Mouse (Mus musculus) hindbrain, embryonic 13.5 days (tissue): ENCODE measurements at regions not wholly inside any gene's neighbourhood (a gene's known extent, or its start where the extent isn't known, plus 50 kb on each side); places are given as distances from the start of the nearest gene placed in this dataset.

Source experiments
- ATAC-seq: fragments of 200-750 bp; cut with Nextera tagmentation; 2 replicates; pipeline ENCODE4 v1.8.0; 2017; ENCODE audit warnings: moderate TSS enrichment; ENCODE audit not compliant: low FRiP score
- H3K27ac ChIP-seq: fragments of 300-500 bp; sonication (generic); 2 replicates; pipeline ENCODE4 v1.5.1; 2015; ENCODE audit warnings: inconsistent platforms, mild to moderate bottlenecking, moderate library complexity
- H3K27me3 ChIP-seq: fragments of 300-500 bp; sonication (generic); 2 replicates; pipeline ENCODE4 v1.6.1; 2015; ENCODE audit warnings: mild to moderate bottlenecking, inconsistent platforms
- H3K36me3 ChIP-seq: fragments of 300-500 bp; sonication (generic); 2 replicates; pipeline ENCODE4 v1.6.1; 2015; ENCODE audit warnings: mild to moderate bottlenecking, inconsistent platforms
- H3K4me1 ChIP-seq: fragments of 300-500 bp; sonication (generic); replicated peaks from 2 replicates; pipeline ENCODE4 v1.6.1; 2015; ENCODE audit warnings: inconsistent platforms
- H3K4me2 ChIP-seq: fragments of 300-500 bp; sonication (generic); 2 replicates; pipeline ENCODE4 v1.6.1; 2015; ENCODE audit warnings: inconsistent platforms, mild to moderate bottlenecking, moderate library complexity
- H3K4me3 ChIP-seq: fragments of 300-500 bp; sonication (generic); 2 replicates; pipeline ENCODE4 v1.5.1; 2015; ENCODE audit warnings: mild to moderate bottlenecking, inconsistent platforms
- H3K9ac ChIP-seq: fragments of 300-500 bp; sonication (generic); 2 replicates; pipeline ENCODE4 v1.6.1; 2015; ENCODE audit warnings: mild to moderate bottlenecking, inconsistent platforms
- H3K9me3 ChIP-seq: fragments of 300-500 bp; sonication (generic); 2 replicates; pipeline ENCODE4 v1.6.1; 2016; ENCODE audit warnings: inconsistent platforms
- WGBS: fragments of 180-500 bp; shearing (Covaris S2); methylation state at CpG from one replicate; pipeline ENCODE4 v1.1.7; 2015; 5-methylcytosine and 5-hydroxymethylcytosine counted together

DNA sequence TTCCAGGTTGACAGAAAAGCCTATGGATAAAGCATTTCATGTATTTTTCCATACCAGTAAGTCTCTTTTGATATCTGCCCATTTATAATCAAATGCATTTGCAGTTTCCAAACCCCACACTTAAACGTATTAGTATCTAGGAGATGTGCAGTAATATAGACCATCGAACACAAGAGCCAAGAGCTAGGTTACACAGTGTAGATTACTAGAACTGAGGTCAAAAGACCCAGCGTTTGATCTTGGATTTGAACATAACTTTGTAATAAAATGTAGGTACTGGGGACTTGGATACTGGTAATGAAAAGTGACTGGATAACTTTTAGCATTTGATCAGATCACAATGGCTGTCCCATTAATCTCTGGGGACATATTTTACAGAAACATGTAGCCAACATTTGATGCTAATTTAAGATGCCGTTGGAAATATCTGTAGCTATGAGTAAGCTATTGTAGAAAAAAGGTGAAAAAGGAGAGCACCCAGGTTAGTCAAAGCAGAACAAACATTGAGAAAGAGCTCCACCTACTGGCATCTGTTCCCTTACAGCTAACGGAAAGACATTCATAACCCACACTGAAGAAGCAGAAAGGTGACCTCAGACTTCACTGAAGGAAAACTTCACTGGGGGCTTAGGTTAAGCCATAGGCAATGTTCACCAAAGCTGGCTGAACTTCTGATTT is 296.5 kb downstream of the Rps29 start:
- 41% methylated on average over 5 of the region's 5 CpGs for WGBS
- ATAC-seq: peak; percentile 79
- no peaks in the 10 kb centered on the region for H3K9me3 ChIP-seq
- H3K9ac ChIP-seq: no peak overlapping the region
- H3K27ac ChIP-seq: no peak overlapping the region
- H3K4me2 ChIP-seq: no peak overlapping the region
- no peak overlapping the region for H3K4me3 ChIP-seq
- H3K36me3 ChIP-seq: no peaks in the 10 kb centered on the region
- H3K27me3 ChIP-seq: no peaks in the 10 kb centered on the region
- H3K4me1 ChIP-seq: no peaks in the 10 kb centered on the region

DNA sequence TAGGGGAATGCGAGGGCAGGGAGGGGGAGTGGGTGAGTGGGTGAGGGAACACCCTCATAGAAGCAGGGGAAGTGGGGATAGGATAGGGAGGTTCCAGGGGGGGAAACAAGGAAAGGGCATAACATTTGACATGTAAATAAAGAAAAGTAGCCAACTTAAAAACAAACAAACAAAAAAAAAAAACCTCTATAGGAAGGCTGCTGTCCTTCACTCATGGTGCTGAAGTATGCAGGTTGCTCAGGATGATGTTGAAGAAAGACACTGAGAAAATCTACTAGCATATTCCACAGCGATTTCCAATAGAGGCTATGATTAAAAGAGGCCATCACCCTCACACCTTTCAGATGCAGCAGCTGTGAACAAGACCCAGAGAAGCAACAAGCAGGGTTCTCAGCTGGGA is 298.7 kb downstream of the Rps29 start:
- no peak overlapping the region for H3K9ac ChIP-seq
- no peaks in the 10 kb centered on the region for H3K9me3 ChIP-seq
- H3K36me3 ChIP-seq: no peaks in the 10 kb centered on the region
- WGBS: 69% methylated on average over 2 of the region's 2 CpGs
- no peak overlapping the region for H3K27ac ChIP-seq
- no peak overlapping the region for H3K4me3 ChIP-seq
- no peak overlapping the region for H3K4me2 ChIP-seq
- ATAC-seq: no peak
- no peaks in the 10 kb centered on the region for H3K27me3 ChIP-seq
- H3K4me1 ChIP-seq: no peaks in the 10 kb centered on the region

DNA sequence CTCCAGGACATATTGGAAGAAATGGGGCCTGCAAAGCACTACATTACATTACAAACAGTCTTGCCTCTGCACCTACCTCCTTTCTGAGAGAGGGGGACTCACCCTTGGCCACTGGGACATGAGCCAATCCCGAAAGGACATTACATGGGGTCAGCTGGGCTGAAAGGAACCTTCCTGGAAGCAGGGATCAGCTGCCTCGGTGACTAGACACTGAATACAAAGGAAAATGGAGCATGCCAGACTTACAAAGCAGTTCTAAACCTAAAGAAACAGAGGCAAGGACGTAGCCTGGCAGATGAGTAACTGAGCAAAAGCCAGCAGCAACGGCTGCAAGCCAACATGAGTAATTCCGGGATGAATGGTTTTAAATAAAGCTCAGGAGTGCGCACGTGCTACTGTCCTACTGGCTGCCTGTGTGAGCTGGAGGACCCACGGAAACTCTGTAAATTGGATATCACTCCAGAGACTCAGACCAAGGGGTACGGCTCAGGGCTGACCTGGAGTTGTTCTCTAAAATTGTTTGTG is 309.3 kb downstream of the Rps29 start:
- no peak for ATAC-seq
- no peaks in the 10 kb centered on the region for H3K4me1 ChIP-seq
- H3K27ac ChIP-seq: no peak overlapping the region
- no peak overlapping the region for H3K4me3 ChIP-seq
- no peaks in the 10 kb centered on the region for H3K27me3 ChIP-seq
- no peak overlapping the region for H3K4me2 ChIP-seq
- WGBS: 67% methylated on average over 9 of the region's 9 CpGs
- H3K36me3 ChIP-seq: no peaks in the 10 kb centered on the region
- H3K9ac ChIP-seq: no peak overlapping the region
- no peaks in the 10 kb centered on the region for H3K9me3 ChIP-seq

DNA sequence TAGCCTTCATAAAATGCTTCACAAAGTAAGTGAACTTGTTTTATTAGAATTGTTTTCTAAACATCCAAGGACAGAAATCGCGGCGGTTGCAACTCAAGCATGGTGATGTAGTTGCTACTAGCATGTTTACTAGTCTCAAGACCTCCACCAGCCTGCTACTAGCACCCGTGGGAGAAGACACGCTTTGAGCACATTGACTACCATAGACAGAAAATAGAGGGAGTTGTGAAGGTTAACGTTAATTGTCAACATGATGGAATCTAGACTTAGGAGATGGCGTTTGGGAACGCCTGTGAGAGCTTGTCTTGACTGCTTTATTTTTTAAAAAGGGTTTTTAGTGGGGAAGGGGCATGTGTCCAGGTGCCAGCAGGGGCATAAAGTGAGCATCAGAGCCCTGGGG is 318.2 kb downstream of the Rps29 start:
- H3K4me3 ChIP-seq: no peak overlapping the region
- H3K27me3 ChIP-seq: no peaks in the 10 kb centered on the region
- H3K9me3 ChIP-seq: no peaks in the 10 kb centered on the region
- H3K4me2 ChIP-seq: no peak overlapping the region
- ATAC-seq: no peak
- H3K27ac ChIP-seq: no peak overlapping the region
- H3K4me1 ChIP-seq: no peaks in the 10 kb centered on the region
- no peaks in the 10 kb centered on the region for H3K36me3 ChIP-seq
- no peak overlapping the region for H3K9ac ChIP-seq
- 95% methylated on average over 8 of the region's 8 CpGs for WGBS

DNA sequence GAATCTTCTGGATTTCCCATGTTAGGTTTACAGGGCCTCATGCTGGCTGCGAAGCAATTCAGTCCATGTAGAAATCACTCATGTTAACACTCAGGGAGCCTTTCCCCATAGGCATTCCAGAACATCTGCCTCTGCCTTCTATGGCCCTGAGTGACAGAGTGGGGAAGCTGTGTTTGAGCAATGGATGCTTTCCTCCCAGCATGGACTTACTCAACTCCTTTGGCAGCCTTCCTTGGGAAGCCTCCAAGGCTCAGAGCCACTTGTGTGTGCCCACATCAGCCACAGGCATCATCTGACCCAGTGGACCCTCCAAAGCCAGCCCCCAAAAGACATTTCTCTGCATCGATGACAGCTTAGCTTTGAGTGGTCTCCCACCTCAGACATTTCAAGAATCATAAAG is 318.8 kb downstream of the Rps29 start:
- WGBS: 89% methylated on average over 2 of the region's 2 CpGs
- H3K9me3 ChIP-seq: no peaks in the 10 kb centered on the region
- H3K4me2 ChIP-seq: no peak overlapping the region
- no peak overlapping the region for H3K4me3 ChIP-seq
- no peaks in the 10 kb centered on the region for H3K27me3 ChIP-seq
- no peak for ATAC-seq
- H3K4me1 ChIP-seq: no peaks in the 10 kb centered on the region
- no peaks in the 10 kb centered on the region for H3K36me3 ChIP-seq
- H3K9ac ChIP-seq: no peak overlapping the region
- H3K27ac ChIP-seq: no peak overlapping the region

DNA sequence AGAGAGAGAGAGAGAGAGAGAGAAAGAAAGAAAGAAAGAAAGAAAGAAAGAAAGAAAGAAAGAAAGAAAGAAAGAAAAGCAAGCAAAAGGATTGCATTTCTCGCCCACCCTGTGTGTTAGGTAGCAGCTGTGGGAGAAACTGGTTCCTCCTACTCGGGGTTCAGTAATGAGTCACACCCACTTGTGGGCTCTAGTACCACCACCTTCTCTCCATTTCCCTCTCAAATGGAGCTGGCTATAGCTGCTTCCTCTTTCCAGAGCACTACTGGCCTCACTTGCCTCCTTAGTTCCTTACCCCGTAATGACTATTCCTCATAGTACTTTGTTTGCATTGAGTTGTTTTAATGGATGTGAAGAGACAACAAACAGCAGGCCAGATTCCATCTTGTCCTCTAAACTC is 323.0 kb downstream of the Rps29 start:
- ATAC-seq: no peak
- Histone ChIP-seq H3K9me3 (no peaks in the 10 kb centered on the region), H3K27ac (no peak overlapping the region), H3K4me3 (no peak overlapping the region), H3K4me1 (no peaks in the 10 kb centered on the region), H3K27me3 (no peaks in the 10 kb centered on the region), H3K36me3 (no peaks in the 10 kb centered on the region), H3K4me2 (no peak overlapping the region), H3K9ac (no peak overlapping the region)
- 91% methylated on average over 3 of the region's 3 CpGs for WGBS

DNA sequence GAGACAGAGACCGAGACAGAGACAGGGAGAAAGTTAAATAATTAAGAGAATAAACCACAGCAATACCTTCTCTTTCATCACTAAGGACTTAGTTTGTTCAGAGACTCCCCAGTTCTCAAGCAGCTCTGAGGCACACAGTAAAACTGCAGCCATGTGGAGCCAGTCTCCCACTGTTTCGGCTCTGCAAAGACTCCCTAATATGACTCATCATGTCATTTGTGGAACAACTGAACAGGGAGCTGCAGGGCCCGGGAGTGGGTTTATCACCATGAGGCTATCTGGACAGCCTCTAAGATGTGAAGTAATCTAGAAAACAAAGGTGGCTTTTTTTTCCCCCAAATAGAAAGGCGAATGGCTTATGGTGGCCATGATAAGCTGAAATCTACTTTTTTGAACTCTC is 325.1 kb downstream of the Rps29 start:
- H3K4me3 ChIP-seq: no peak overlapping the region
- H3K27ac ChIP-seq: no peak overlapping the region
- 81% methylated on average over 4 of the region's 4 CpGs for WGBS
- ATAC-seq: no peak
- H3K9me3 ChIP-seq: no peaks in the 10 kb centered on the region
- H3K9ac ChIP-seq: no peak overlapping the region
- no peak overlapping the region for H3K4me2 ChIP-seq
- H3K36me3 ChIP-seq: no peaks in the 10 kb centered on the region
- H3K4me1 ChIP-seq: no peaks in the 10 kb centered on the region
- H3K27me3 ChIP-seq: no peaks in the 10 kb centered on the region

DNA sequence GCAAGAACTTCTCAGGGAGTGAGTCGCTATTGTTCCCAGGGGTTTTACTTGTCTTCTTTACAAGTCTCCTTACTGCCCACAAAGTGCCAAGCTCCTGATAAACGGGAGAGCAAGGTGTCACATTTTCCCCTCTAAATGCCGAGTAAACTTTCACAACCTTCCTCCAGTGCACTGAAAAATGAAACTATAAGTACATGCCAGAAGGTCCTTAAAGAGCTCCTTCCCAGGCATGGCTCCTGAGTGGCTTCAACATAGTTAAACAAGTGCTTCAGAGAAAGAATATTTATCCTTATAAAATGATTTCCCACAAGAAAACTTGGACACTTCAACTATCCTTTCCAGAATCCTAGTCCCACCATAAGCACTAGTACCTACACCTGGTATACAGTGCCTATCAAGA is 329.6 kb downstream of the Rps29 start:
- Histone ChIP-seq H3K4me1 (no peaks in the 10 kb centered on the region), H3K36me3 (no peaks in the 10 kb centered on the region), H3K9me3 (no peaks in the 10 kb centered on the region), H3K27ac (no peak overlapping the region), H3K4me2 (no peak overlapping the region), H3K9ac (no peak overlapping the region), H3K4me3 (no peak overlapping the region), H3K27me3 (no peaks in the 10 kb centered on the region)
- WGBS: 88% methylated on average over 3 of the region's 3 CpGs
- ATAC-seq: no peak

DNA sequence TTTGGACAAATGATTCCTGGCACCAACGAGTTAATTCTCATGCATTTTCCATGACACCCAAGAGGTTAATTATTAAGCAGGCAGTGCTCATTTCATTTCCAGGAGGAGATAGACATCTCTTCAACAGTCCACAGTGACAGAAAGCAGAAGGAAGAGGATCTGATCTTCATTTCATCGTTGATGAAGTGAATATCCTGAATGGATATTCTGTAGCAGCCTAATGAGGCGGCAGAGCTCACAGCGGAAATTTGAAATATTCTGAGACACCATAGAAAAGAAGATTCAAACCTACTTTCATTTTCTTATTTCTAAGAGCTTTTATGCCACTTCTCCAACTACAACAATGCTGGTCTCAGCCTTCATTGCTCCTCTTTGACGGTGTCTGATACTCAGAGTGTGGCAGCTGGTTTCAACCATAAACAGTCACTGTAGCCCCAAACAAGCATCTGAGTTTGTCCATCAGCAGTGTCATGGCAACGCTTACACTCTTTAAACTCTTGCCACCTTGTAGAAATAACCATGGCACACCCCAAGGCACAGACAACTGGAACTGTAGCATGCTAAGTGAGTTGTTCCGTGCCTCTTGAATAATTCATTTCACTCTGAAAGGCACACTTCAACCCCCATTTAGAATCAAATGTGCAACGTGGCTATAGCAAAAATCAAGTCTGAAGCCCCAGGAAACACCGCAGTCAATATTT is 331.3 kb downstream of the Rps29 start:
- no peaks in the 10 kb centered on the region for H3K4me1 ChIP-seq
- H3K27ac ChIP-seq: no peak overlapping the region
- no peak overlapping the region for H3K9ac ChIP-seq
- H3K4me2 ChIP-seq: no peak overlapping the region
- no peak overlapping the region for H3K4me3 ChIP-seq
- H3K36me3 ChIP-seq: no peaks in the 10 kb centered on the region
- no peaks in the 10 kb centered on the region for H3K9me3 ChIP-seq
- 53% methylated on average over 9 of the region's 9 CpGs for WGBS
- ATAC-seq: no peak; the same call in 1 of the 2 replicates
- no peaks in the 10 kb centered on the region for H3K27me3 ChIP-seq

DNA sequence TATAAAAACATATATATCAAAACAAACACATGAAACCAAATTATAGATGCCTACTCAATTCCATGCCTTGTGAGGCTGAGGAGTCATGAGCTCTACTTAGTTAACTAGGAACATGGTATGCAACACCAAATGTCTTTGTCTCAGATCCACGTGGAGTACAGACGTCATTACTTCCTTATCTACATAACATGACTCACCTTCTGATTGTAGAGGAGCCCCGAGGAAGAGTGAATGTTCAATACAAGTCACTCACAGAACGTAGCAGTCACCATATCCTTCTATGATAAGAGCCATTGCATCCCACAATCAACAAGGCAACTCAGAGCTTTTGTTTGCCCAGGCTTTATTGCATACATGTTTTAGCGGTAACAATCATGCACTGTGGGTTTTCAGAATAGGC is 364.6 kb downstream of the Rps29 start:
- no peak overlapping the region for H3K9ac ChIP-seq
- WGBS: 88% methylated on average over 5 of the region's 5 CpGs
- H3K9me3 ChIP-seq: no peaks in the 10 kb centered on the region
- H3K4me2 ChIP-seq: no peak overlapping the region
- H3K4me3 ChIP-seq: no peak overlapping the region
- H3K4me1 ChIP-seq: no peaks in the 10 kb centered on the region
- no peak for ATAC-seq
- H3K36me3 ChIP-seq: no peaks in the 10 kb centered on the region
- no peak overlapping the region for H3K27ac ChIP-seq
- H3K27me3 ChIP-seq: no peaks in the 10 kb centered on the region

DNA sequence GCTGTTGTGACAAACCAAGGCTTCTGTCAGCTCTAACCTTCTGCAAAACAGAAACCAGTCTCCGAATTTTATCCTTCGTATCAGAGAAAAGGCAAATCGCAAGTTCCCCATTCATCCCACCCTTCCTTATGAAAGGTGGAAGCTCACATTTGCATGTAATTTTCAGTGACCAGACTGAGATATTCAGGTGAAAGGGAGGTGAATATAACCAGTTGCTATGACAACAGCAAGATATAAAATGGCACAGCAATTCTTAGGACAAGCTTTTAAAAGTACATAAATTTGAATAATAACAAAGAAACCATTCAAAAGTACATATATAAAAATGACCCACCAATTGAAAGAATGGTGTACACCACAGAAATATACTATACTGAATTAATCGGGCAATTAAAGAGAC is 375.4 kb downstream of the Rps29 start:
- Histone ChIP-seq H3K9ac (no peak overlapping the region), H3K4me3 (no peak overlapping the region), H3K27ac (no peak overlapping the region), H3K36me3 (no peaks in the 10 kb centered on the region), H3K27me3 (no peaks in the 10 kb centered on the region), H3K4me1 (no peaks in the 10 kb centered on the region), H3K9me3 (no peaks in the 10 kb centered on the region), H3K4me2 (no peak overlapping the region)
- WGBS: 95% methylated on average over 4 of the region's 4 CpGs
- no peak for ATAC-seq

DNA sequence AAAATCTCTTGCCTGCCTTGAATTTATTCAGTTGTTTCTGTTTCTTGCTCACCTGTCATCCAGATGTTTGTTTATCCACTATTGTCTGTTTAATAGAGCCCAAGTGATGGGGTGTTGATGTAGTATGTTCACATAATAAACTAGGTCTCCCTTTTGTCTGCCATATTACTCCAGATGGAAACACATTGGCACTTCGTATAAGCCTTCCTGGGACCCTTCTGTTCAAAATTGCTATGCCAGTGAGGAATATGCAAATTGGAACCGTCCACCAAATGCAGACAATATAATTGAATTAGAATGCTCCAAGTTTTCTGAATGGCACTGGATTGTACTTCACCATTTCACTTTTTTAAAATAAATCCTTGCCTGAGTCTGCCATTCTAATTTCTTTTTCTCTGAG is 383.5 kb downstream of the Rps29 start:
- WGBS: 50% methylated on average over 2 of the region's 2 CpGs

DNA sequence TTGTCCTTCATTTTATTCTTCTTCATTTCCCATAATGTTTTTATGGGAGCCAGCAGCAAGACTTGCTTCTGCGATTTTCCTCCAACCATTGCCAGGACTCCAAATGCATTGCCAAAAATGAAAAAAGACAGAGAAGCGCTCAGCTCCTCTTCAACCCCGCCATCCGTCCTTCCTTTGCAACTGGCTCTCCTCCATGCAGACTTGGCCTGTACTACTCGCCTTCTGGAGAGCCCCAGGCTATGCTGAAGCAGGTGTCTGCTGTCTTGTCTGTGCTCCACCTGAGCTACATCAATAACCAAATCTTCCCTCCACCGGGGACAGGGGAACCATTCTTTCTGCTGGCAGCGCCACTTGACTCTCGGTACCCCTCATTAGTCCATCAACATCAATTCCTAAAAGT is 384.2 kb downstream of the Rps29 start:
- 84% methylated on average over 8 of the region's 8 CpGs for WGBS
- no peak overlapping the region for H3K27ac ChIP-seq
- H3K4me2 ChIP-seq: no peak overlapping the region
- H3K27me3 ChIP-seq: no peaks in the 10 kb centered on the region
- H3K4me3 ChIP-seq: no peak overlapping the region
- no peaks in the 10 kb centered on the region for H3K36me3 ChIP-seq
- no peak overlapping the region for H3K9ac ChIP-seq
- no peak for ATAC-seq
- H3K4me1 ChIP-seq: no peaks in the 10 kb centered on the region
- H3K9me3 ChIP-seq: no peaks in the 10 kb centered on the region

More for the DNA sequence above, 383.5 kb downstream of the Rps29 start:
- H3K27me3 ChIP-seq: no peaks in the 10 kb centered on the region
- no peaks in the 10 kb centered on the region for H3K9me3 ChIP-seq
- no peaks in the 10 kb centered on the region for H3K36me3 ChIP-seq
- no peak overlapping the region for H3K9ac ChIP-seq
- H3K4me3 ChIP-seq: no peak overlapping the region
- no peak overlapping the region for H3K27ac ChIP-seq
- no peak for ATAC-seq
- no peaks in the 10 kb centered on the region for H3K4me1 ChIP-seq
- no peak overlapping the region for H3K4me2 ChIP-seq
